Mouse (Mus musculus): ENCODE measurements around the gene Cpa3. TPM values are rescaled to one million over a fixed set of nuclear protein-coding genes. Genes with fewer than 3 reads are reported as not detected.
A peak's percentile ranks its signal among the peaks of the same experiment; 100 is the strongest.

Gene Cpa3
- total RNA-seq, 1 experiment = not detected

DNA sequence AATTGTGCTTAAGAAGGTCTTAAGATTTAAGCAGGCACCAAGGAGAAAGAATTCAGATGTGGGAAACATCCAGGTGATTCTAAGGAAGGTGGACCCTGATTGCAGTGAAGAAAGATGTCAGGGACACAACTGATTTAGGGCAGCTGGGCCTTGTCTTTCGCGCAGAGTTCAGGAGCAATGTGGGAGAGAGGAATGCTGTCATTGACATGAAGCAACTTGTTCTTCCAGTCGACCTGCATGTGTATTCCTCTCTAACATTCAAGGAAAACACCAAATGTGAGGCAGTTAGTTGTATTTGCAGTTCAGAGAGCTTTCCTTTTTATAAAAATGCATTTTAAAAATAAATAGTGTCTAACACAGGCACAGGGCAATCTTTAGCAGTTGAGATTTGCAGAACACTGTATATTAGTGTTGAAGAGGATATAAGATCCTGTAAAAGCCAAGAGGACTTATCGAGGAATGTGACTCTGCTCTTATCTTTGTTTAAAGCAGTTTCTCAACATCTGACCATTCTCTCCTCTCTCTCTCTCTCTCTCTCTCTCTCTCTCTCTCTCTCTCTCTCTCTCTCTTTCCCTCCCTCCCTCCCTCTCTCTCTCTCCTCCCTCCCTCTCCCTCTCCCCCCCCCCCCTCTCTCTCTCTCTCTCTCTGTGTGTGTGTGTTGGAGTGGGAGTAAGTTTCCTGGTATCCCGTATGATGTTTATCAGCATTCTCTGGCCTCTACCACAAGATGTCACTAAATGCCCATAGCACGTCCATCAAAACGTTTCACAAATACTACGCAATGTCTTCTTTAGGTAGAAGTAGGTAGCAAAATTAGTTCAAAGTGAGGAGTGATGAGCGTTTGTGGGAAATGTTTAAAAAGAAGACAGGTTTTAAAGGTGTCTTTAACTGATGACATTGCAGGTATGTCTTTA is 12.8 kb upstream of the Cpa3 start:
- in situ Hi-C loops (cut with MboI; ENCODE audit: low sequenced_read_pairs in 2 of 2, unreplicated experiment in 2 of 2) = no loop called here

DNA sequence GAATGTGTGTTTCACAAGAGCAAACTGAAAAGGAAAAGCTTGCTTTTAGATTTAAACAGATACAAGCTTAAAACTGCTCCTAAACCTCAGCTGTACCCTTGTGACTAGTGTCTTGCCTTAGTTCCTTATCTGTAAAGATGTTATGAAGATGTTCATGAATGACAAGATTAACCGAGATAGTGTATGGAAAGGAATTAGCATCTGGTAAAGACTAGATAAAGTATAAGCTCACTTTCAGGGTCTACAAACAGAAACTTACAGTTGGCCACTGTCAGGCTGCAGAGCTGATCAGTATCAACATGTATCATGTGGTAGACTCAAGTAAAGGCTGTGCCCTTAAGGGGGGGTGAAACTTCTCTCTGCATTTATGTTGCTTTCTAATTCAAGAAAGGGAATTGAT is 1.9 kb upstream of the Cpa3 start:
- no peaks in the 10 kb centered on the region for H3K4me1 ChIP-seq (ENCODE audit: control insufficient read depth in 2 of 2, insufficient read depth in 2 of 2, low read length in 2 of 2, poor library complexity in 1 of 2)
- H3K27ac ChIP-seq (ENCODE audit: insufficient read depth, low read depth, low read length, poor library complexity, severe bottlenecking) = no peak overlapping the region
- no peak for DNase-seq (ENCODE audit: low read depth, low spot score)
- H3K9me3 ChIP-seq (ENCODE audit: control insufficient read depth, insufficient read depth, low read depth, low read length) = no peaks in the 10 kb centered on the region
- no peak overlapping the region for H3K9ac ChIP-seq (ENCODE audit: insufficient read depth, low read depth, low read length, poor library complexity, severe bottlenecking)
- no peaks in the 10 kb centered on the region for H3K36me3 ChIP-seq (ENCODE audit: control insufficient read depth, insufficient read depth, low read length, poor library complexity, severe bottlenecking)
- TF ChIP-seq ZC3H11A (IDR thresholded peaks at IDR 0.05; ENCODE audit: borderline replicate concordance, low read depth, low read length) = no peak
- TF ChIP-seq ZNF384 (IDR thresholded peaks at IDR 0.05; ENCODE audit: low read depth, low read length) = no peak
- no peak for TF ChIP-seq CHD2 (IDR thresholded peaks at IDR 0.05; ENCODE audit: low read depth, low read length)
- TF ChIP-seq MAFK (IDR thresholded peaks at IDR 0.05; ENCODE audit: insufficient read depth, low read depth, low read length) = no peak
- no peak for TF ChIP-seq HCFC1 (IDR thresholded peaks at IDR 0.05; ENCODE audit: borderline replicate concordance, insufficient read depth, low read length)
- no peak overlapping the region for H3K4me3 ChIP-seq (ENCODE audit: insufficient read depth in 1 of 2, low read depth in 1 of 2, low read length in 2 of 2, poor library complexity in 1 of 2, severe bottlenecking in 1 of 2)
- in situ Hi-C loops (cut with MboI; ENCODE audit: low sequenced_read_pairs in 2 of 2, unreplicated experiment in 2 of 2) = no loop called here

More for the DNA sequence above, 12.8 kb upstream of the Cpa3 start:
- H3K36me3 ChIP-seq (ENCODE audit: control insufficient read depth, insufficient read depth, low read length, poor library complexity, severe bottlenecking) = no peaks in the 10 kb centered on the region
- no peak overlapping the region for H3K4me3 ChIP-seq (ENCODE audit: insufficient read depth in 1 of 2, low read depth in 1 of 2, low read length in 2 of 2, poor library complexity in 1 of 2, severe bottlenecking in 1 of 2)
- H3K27ac ChIP-seq (ENCODE audit: insufficient read depth, low read depth, low read length, poor library complexity, severe bottlenecking) = no peak overlapping the region
- TF ChIP-seq MAFK (IDR thresholded peaks at IDR 0.05; ENCODE audit: insufficient read depth, low read depth, low read length) (no peak), HCFC1 (IDR thresholded peaks at IDR 0.05; ENCODE audit: borderline replicate concordance, insufficient read depth, low read length) (no peak), ZNF384 (IDR thresholded peaks at IDR 0.05; ENCODE audit: low read depth, low read length) (no peak), ZC3H11A (IDR thresholded peaks at IDR 0.05; ENCODE audit: borderline replicate concordance, low read depth, low read length) (no peak), CHD2 (IDR thresholded peaks at IDR 0.05; ENCODE audit: low read depth, low read length) (no peak)
- no peaks in the 10 kb centered on the region for H3K9me3 ChIP-seq (ENCODE audit: control insufficient read depth, insufficient read depth, low read depth, low read length)
- H3K4me1 ChIP-seq (ENCODE audit: control insufficient read depth in 2 of 2, insufficient read depth in 2 of 2, low read length in 2 of 2, poor library complexity in 1 of 2) = no peaks in the 10 kb centered on the region
- no peak overlapping the region for H3K9ac ChIP-seq (ENCODE audit: insufficient read depth, low read depth, low read length, poor library complexity, severe bottlenecking)
- peak; percentile 1 for DNase-seq (ENCODE audit: low read depth, low spot score)

DNA sequence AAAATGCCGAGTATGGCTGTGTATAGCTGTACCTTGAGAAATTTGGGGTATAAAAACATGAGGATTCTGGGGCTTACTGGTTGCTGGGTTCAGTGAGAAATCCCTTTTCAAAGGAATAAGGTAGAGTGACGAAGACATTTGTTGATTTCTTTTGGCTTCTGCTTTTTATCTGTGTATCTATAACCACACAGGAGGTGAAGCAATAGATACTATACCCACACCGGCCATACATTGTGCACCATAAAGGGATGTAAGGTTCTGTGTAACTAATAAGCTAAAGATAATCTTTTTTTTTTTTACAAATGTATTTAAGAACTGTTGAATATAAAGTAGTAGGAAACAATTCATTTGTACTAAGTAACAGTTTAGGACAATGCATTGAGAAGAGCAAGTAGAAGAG is 2.2 kb downstream of the Cpa3 start:
- Histone ChIP-seq H3K4me1 (ENCODE audit: control insufficient read depth in 2 of 2, insufficient read depth in 2 of 2, low read length in 2 of 2, poor library complexity in 1 of 2) (no peaks in the 10 kb centered on the region), H3K9me3 (ENCODE audit: control insufficient read depth, insufficient read depth, low read depth, low read length) (no peaks in the 10 kb centered on the region), H3K4me3 (ENCODE audit: insufficient read depth in 1 of 2, low read depth in 1 of 2, low read length in 2 of 2, poor library complexity in 1 of 2, severe bottlenecking in 1 of 2) (no peak overlapping the region), H3K27ac (ENCODE audit: insufficient read depth, low read depth, low read length, poor library complexity, severe bottlenecking) (no peak overlapping the region), H3K9ac (ENCODE audit: insufficient read depth, low read depth, low read length, poor library complexity, severe bottlenecking) (no peak overlapping the region), H3K36me3 (ENCODE audit: control insufficient read depth, insufficient read depth, low read length, poor library complexity, severe bottlenecking) (no peaks in the 10 kb centered on the region)
- DNase-seq (ENCODE audit: low read depth, low spot score) = no peak
- TF ChIP-seq MAFK (IDR thresholded peaks at IDR 0.05; ENCODE audit: insufficient read depth, low read depth, low read length) (no peak), ZC3H11A (IDR thresholded peaks at IDR 0.05; ENCODE audit: borderline replicate concordance, low read depth, low read length) (no peak), CHD2 (IDR thresholded peaks at IDR 0.05; ENCODE audit: low read depth, low read length) (no peak), ZNF384 (IDR thresholded peaks at IDR 0.05; ENCODE audit: low read depth, low read length) (no peak), HCFC1 (IDR thresholded peaks at IDR 0.05; ENCODE audit: borderline replicate concordance, insufficient read depth, low read length) (no peak)
- in situ Hi-C loops (cut with MboI; ENCODE audit: low sequenced_read_pairs in 2 of 2, unreplicated experiment in 2 of 2) = no loop called here

GRCm38 (mm10) chr3:20236965-20237364 is 5.0 kb downstream of the Cpa3 start:
- Histone ChIP-seq H3K9ac (ENCODE audit: insufficient read depth, low read depth, low read length, poor library complexity, severe bottlenecking) (no peak overlapping the region), H3K4me1 (ENCODE audit: control insufficient read depth in 2 of 2, insufficient read depth in 2 of 2, low read length in 2 of 2, poor library complexity in 1 of 2) (no peaks in the 10 kb centered on the region), H3K27ac (ENCODE audit: insufficient read depth, low read depth, low read length, poor library complexity, severe bottlenecking) (no peak overlapping the region), H3K4me3 (ENCODE audit: insufficient read depth in 1 of 2, low read depth in 1 of 2, low read length in 2 of 2, poor library complexity in 1 of 2, severe bottlenecking in 1 of 2) (no peak overlapping the region), H3K9me3 (ENCODE audit: control insufficient read depth, insufficient read depth, low read depth, low read length) (no peaks in the 10 kb centered on the region), H3K36me3 (ENCODE audit: control insufficient read depth, insufficient read depth, low read length, poor library complexity, severe bottlenecking) (no peaks in the 10 kb centered on the region)
- TF ChIP-seq ZC3H11A (IDR thresholded peaks at IDR 0.05; ENCODE audit: borderline replicate concordance, low read depth, low read length) = no peak
- TF ChIP-seq CHD2 (IDR thresholded peaks at IDR 0.05; ENCODE audit: low read depth, low read length) = no peak
- TF ChIP-seq MAFK (IDR thresholded peaks at IDR 0.05; ENCODE audit: insufficient read depth, low read depth, low read length) = no peak
- TF ChIP-seq HCFC1 (IDR thresholded peaks at IDR 0.05; ENCODE audit: borderline replicate concordance, insufficient read depth, low read length) = no peak
- no peak for TF ChIP-seq ZNF384 (IDR thresholded peaks at IDR 0.05; ENCODE audit: low read depth, low read length)
- in situ Hi-C loops (cut with MboI; ENCODE audit: low sequenced_read_pairs in 2 of 2, unreplicated experiment in 2 of 2) = no loop called here
- no peak for DNase-seq (ENCODE audit: low read depth, low spot score)
